Mouse (Mus musculus) brain, adult 10 weeks (tissue): Measurements from ENCODE around the gene Aox2. TPM values are rescaled to one million over a fixed set of nuclear protein-coding genes. Genes with fewer than 3 reads are reported as not detected.

ENCODE experiments used
- polyA plus RNA-seq: library from polyadenylated mRNA; stranded (reverse); fragments of 350-450 nt; fragmentation: Illumina TruSeq; extraction: RNeasy Lipid Tissue Mini Kit (QIAGEN cat#74804); gene quantifications from one replicate; pipeline ENCODE4 v1.2.3, GENCODE M21; 2015; ENCODE audit warnings: low read depth, low replicate concordance

Aox2 gene
- not detected for polyA plus RNA-seq

DNA sequence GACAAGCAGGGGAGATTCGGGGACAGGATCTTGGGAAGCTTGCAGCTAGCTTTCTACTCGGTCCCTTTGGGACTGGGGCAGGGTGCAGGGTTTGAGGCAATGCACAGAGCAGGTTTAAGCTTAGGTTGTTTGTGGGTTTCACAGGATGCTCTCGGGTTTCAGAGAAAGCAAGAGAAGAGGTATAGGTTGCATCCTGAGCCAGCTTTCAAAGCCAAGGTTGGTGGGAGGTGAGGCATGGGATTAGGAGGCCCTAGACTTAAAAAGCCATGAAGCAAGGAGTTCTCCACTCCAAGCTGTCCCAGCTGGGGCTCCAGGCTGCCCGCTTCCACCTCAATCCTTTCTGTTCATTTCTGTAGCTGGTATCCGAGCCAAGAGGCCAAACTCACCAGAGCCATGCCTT lies at the start of gene Aox2:
TSS of gene Aox2 (plus strand) at position 301 of the 400 bp plus-strand sequence.

DNA sequence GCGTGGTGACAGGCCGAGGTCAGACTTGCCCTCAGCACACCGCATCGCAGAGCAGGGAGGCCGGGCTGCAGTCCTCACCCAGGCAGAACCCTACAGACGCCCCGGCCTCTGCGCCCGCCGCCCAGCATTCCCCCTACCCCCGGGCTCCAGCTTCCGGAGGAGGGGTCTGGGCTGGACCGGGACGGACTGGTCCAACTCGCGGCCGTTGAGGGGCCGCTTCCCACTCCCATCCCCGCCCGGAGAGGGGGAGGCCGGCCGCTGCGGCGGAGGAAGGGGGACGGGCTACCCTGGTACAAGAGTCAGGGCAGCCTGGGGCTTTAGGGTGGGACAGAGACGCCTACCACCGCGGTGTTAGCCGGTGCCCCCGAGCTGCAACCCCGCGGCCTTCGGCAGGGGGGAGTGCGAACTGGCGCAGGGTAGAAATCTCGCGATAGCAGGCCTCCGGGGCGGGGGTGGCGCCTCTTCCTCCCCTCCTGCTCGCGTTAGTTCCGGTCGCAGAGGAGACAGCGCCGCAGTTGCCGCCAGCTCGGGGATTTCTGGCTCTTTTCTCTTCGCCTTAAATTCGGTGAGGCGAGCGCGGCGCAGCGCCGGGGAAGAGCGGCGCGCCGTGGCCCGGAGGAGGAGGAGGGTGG lies 114.6 kb downstream of the Aox2 start, which contains the start of gene Bzw1:
TSS of gene Bzw1 (plus strand) at position 247 of the 632 bp plus-strand sequence.

DNA sequence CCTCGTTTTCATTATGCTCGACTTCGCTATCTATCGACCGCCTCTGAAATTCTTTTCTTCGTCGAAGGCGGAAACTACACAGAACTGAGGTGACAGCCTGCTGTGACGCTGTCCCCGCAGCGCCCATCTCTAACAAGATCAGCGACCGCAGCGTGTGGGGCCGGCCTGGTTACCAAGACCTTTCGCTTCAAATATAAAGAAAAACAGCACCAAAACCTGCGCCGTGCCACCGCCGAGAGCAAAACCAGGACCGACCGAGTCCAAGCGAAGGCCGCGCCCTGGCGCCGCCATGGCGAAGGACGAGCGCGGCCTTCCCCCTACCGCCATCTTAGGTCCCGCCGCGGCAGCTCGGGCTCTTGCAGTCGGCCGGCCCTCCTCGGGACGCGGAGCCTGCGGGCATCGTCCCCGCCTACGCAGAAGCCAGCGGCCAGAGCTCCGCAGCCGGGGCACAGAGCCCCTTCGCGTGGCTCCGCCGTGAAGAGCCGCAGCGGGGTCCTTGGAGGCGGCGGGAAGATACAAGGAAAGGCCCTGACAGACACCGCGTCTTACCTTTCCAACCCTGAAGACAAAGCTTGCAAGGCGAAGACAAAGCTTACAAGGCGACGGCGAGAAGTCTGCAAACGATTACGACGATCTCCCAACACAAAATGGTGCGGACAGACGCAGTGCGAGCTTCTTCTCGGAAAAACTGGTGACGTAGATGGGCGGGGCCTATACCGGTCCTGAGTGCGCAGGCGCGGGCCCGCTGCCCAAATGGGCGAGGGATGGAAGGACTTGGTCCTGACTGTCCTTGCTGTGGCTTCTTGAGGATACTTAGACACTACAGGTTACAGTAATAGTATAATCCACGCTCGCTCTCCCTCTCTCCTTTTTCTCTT lies 145.5 kb downstream of the Aox2 start, which contains the start of gene Clk1:
TSS of gene Clk1 (minus strand) at position 696 of the 878 bp plus-strand sequence.

Other genes with a start within 250 kb of the Aox2 start
- gene Aox1, start 248.4 kb upstream of the Aox2 start, polyA plus RNA-seq = 3.7 TPM
- 0.97 TPM for gene Aox3, start 165.2 kb upstream of the Aox2 start, polyA plus RNA-seq
- 0.58 TPM for gene Aox4, start 67.9 kb upstream of the Aox2 start, polyA plus RNA-seq
- 183 TPM for gene Bzw1, start 114.6 kb downstream of the Aox2 start, polyA plus RNA-seq
- gene Clk1, start 145.7 kb downstream of the Aox2 start, polyA plus RNA-seq = 174 TPM
- 34.7 TPM for gene Nif3l1, start 166.8 kb downstream of the Aox2 start, polyA plus RNA-seq
- 52.0 TPM for gene Ppil3, start 167.2 kb downstream of the Aox2 start, polyA plus RNA-seq
- gene Orc2, start 226.8 kb downstream of the Aox2 start, polyA plus RNA-seq = 30.1 TPM